ENCODE assay signal across 9 mouse cellular contexts in the genomic region with DNA sequence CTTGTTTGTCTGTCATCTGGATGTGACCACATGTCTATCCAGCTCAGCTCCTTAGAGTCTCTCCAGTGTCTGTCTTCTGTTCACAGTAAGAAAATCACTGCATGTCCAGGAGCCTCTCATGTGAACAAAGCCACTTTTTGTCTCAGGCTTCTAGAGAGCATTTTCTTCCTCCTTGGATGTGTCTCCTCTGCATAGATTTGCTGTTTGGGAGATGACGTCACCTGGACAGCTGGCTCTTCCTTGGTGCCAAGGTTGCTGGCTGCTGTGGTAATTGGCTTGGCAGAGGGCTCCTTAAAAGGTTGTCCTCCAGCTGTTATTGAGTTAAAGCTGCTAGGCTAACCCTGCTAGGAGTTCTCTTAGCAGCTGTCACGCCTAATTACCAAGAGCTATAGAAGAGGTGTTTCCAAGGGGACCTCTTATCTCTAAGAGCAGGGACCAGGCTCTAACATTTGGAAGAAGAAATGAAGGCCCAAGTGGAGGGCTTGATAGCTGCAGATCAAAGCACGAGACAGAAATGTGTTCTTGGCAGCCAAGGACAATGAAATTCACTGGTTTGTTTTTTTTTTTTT. TPM values are rescaled to one million over a fixed set of nuclear protein-coding genes. Genes with fewer than 3 reads are reported as not detected.
A peak's percentile ranks its signal among the peaks of the same experiment; 100 is the strongest.
DNase-seq lines count a peak whose midpoint lies in the region; ATAC-seq and TF ChIP-seq lines count a peak whose summit lies in the region.
"Had no signal": no experiment of that assay in that cellular context is flagged by ENCODE, and none has a peak within 500 bp of the region (broad histone marks: within the 10 kb centered on the region; RNA-seq: fewer than 3 reads in every experiment).

No protein-coding gene starts in this region.

- H3K4me2 ChIP-seq in hindbrain, embryonic 15.5 days: no peak overlapping the region
- no peak overlapping the region for H3K4me2 ChIP-seq in midbrain, postnatal 0 days (ENCODE audit: low read depth, low read length, poor library complexity, severe bottlenecking)

- no peak overlapping the region for H3K9ac ChIP-seq in hindbrain, embryonic 15.5 days
- no peak overlapping the region for H3K9ac ChIP-seq in liver, adult 2 months (ENCODE audit: low read depth, low read length)
- H3K9ac ChIP-seq in midbrain, postnatal 0 days (replicated peaks; ENCODE audit: low read length, poor library complexity, severe bottlenecking): no peak overlapping the region

- peaks cover 31% of the 10 kb centered on the region; the same call in 1 of the 2 replicates for H3K79me2 ChIP-seq in liver, adult 2 months (ENCODE audit: control insufficient read depth, insufficient read depth, low read length)

- no peak for TF ChIP-seq POLR2A in liver, adult 2 months (IDR thresholded peaks at IDR 0.05; ENCODE audit: extremely low read depth, insufficient read depth, low read length)

- peaks cover 16% of the 10 kb centered on the region for H3K4me1 ChIP-seq in hindbrain, embryonic 15.5 days (replicated peaks)
- H3K4me1 ChIP-seq in liver, adult 2 months (ENCODE audit: control insufficient read depth, insufficient read depth, low read length): peaks cover 15% of the 10 kb centered on the region
- no peaks in the 10 kb centered on the region for H3K4me1 ChIP-seq in midbrain, postnatal 0 days (ENCODE audit: insufficient read depth, low read length)

- no peaks in the 10 kb centered on the region for H3K27me3 ChIP-seq in hindbrain, embryonic 15.5 days
- H3K27me3 ChIP-seq in liver, adult 2 months (ENCODE audit: control insufficient read depth, insufficient read depth, low read length): no peaks in the 10 kb centered on the region
- no peaks in the 10 kb centered on the region for H3K27me3 ChIP-seq in midbrain, postnatal 0 days (ENCODE audit: insufficient read depth, low read length)

- peak; percentile 64 for DNase-seq in cerebellum, adult 9-11 months
- DNase-seq in cerebellum, adult 9-10 months: no peak
- DNase-seq in adrenal gland, postnatal 25 days: peak; percentile 62
- peak; percentile 78 for DNase-seq in gastrocnemius, adult 18-20 months (ENCODE audit: low spot score)
- peak; percentile 85 for DNase-seq in liver, adult 2 months (ENCODE audit: extremely low read depth, low read depth, low spot score)
- peak; percentile 89 for DNase-seq in midbrain, postnatal 0 days (ENCODE audit: low spot score)
- peak; percentile 66 to 75 for DNase-seq in urinary bladder, postnatal 4 days (ENCODE audit: low spot score in 2 of 2)

- no peak for TF ChIP-seq CTCF in liver, adult 2 months (IDR thresholded peaks at IDR 0.05; ENCODE audit: low read depth, low read length)
- no peak for TF ChIP-seq CTCF in midbrain, postnatal 0 days (IDR thresholded peaks at IDR 0.05)

- WGBS in hindbrain, embryonic 15.5 days: 31% methylated on average over 3 of the region's 3 CpGs
- WGBS in liver, adult 2 months: 14% methylated on average over 3 of the region's 3 CpGs
- WGBS in midbrain, postnatal 0 days: 10% methylated on average over 3 of the region's 3 CpGs

- no peaks in the 10 kb centered on the region for H3K9me3 ChIP-seq in hindbrain, embryonic 15.5 days
- no peaks in the 10 kb centered on the region for H3K9me3 ChIP-seq in midbrain, postnatal 0 days (ENCODE audit: low read length)

- no peak overlapping the region for H3K4me3 ChIP-seq in hindbrain, embryonic 15.5 days
- no peak overlapping the region for H3K4me3 ChIP-seq in liver, adult 2 months (ENCODE audit: insufficient read depth, low read depth, low read length)
- no peak overlapping the region for H3K4me3 ChIP-seq in midbrain, postnatal 0 days (ENCODE audit: low read depth, low read length)

- ATAC-seq in hindbrain, embryonic 15.5 days (ENCODE audit: low FRiP score, low read depth): peak; percentile 92
- ATAC-seq in midbrain, postnatal 0 days (ENCODE audit: low FRiP score): peak; percentile 93

- H3K36me3 ChIP-seq in hindbrain, embryonic 15.5 days: no peaks in the 10 kb centered on the region
- H3K36me3 ChIP-seq in liver, adult 2 months (ENCODE audit: control insufficient read depth, insufficient read depth, low read length): no peaks in the 10 kb centered on the region
- no peaks in the 10 kb centered on the region for H3K36me3 ChIP-seq in midbrain, postnatal 0 days (ENCODE audit: insufficient read depth, low read length)

- H3K27ac ChIP-seq in hindbrain, embryonic 15.5 days (replicated peaks): peak overlapping the region; percentile 70
- H3K27ac ChIP-seq in liver, adult 2 months (replicated peaks; ENCODE audit: insufficient read depth, low read depth, low read length): 0 out of 2 replicates have a peak overlapping the region, but pooled peaks have one; percentile 0
- H3K27ac ChIP-seq in midbrain, postnatal 0 days (ENCODE audit: low read depth, low read length): peak overlapping the region; percentile 69

RNA-seq across cellular contexts. Expression of a gene that starts 29.7 kb away (rescaled TPM):
- 63.7 and 97.1 TPM in 2 replicates for total RNA-seq in adrenal gland, postnatal 25 days (2021)
- 10 to 100 TPM; 61.9 to 63.8 TPM for total RNA-seq in gastrocnemius, adult 18-20 months (2021)
- 5.7 and 6.3 TPM in 2 replicates for polyA plus RNA-seq in hindbrain, embryonic 15.5 days (2015; fragmentation: Nextera tagmentation; extraction: Ambion mirVana)
- 56.0 and 57.4 TPM in 2 replicates for total RNA-seq in liver, adult 2 months (2014; rRNA removed)
- polyA plus RNA-seq in liver, adult 2 months (2012; rRNA removed): 14.1 and 15.6 TPM in 2 replicates
- 17.2 and 22.5 TPM in 2 replicates for total RNA-seq in midbrain, postnatal 0 days (2014; rRNA removed)
- 2.4 and 3.6 TPM in 2 replicates for polyA plus RNA-seq in midbrain, postnatal 0 days (2015; fragmentation: Nextera tagmentation; extraction: Ambion mirVana)

RNA-seq across cellular contexts. Expression of a gene that starts 57.1 kb away (rescaled TPM):
- not detected in 2 replicates for total RNA-seq in adrenal gland, postnatal 25 days (2021)
- total RNA-seq in gastrocnemius, adult 18-20 months (2021): not detected
- polyA plus RNA-seq in hindbrain, embryonic 15.5 days (2015; fragmentation: Nextera tagmentation; extraction: Ambion mirVana): 0.26 and 0.35 TPM in 2 replicates
- 0.09 TPM in 1 of 2 replicates, not detected in the other for total RNA-seq in liver, adult 2 months (2014; rRNA removed)
- polyA plus RNA-seq in liver, adult 2 months (2012; rRNA removed): not detected in 2 replicates
- total RNA-seq in midbrain, postnatal 0 days (2014; rRNA removed): not detected in 2 replicates
- polyA plus RNA-seq in midbrain, postnatal 0 days (2015; fragmentation: Nextera tagmentation; extraction: Ambion mirVana): 0.26 and 0.42 TPM in 2 replicates
- polyA plus RNA-seq: gonadal fat pad, adult 2 months had no signal

Comparison
In these comparisons a context has a peak if more than half of its experiments do, and no peak if none do; other contexts are left out.
1. H3K27ac ChIP-seq: peak in every context shown above with its lines; median percentile 70 in hindbrain, embryonic 15.5 days; 69 in midbrain, postnatal 0 days; 0 in liver, adult 2 months.